Mouse (Mus musculus) natural killer cell, adult 2 months (primary cell): Measurements from ENCODE around the gene Hist3h2ba.
A peak's percentile ranks its signal among the peaks of the same experiment; 100 is the strongest.
"Not testable (repeated sequence)": the region's sequence is repeated elsewhere in the genome, so short reads cannot be mapped to it uniquely, and the experiment has no call there.

Experiments
- DNase-seq, 2 experiments: peaks; one replicate each; pipeline ENCODE4 v3.0.0; 2022; ENCODE audit warnings: low spot score in 2 of 2

Hist3h2ba gene

DNA sequence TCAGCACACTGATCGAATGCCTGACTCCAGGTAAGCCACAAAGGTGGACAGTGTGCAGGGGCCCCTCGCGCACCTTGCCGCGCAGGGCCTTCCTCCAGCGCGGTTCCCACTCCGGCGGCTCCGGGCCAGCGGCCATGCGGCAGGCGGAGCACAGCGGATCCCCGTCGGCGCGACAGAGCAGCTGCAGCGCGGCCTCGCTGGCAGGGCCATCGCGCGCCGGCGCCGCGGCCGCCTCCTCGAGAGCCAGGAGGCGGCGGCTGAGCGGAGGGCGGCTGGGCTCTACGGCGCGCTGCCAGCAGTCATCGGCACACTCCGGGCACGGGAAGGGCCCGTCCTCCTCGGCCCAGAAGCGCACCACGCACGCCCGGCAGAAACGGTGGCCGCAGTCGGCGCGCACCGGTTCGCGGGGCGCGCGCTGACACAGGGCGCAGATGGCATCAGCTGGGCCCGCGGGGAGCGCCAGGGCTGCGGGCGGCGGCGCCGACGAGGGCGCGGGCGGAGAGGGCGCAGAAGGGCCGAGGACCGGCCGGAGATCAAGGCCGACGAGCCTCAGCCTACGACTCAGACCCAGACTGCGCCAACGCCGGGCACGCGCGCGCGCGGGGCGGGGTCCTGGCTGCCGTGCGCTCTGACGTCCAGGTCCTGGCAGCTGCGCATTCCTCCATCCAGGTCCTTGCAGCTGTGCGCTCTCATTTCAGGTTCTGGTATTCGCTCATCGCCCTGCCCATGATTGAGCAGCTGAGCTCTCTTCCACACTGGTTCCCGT is 10.2 kb upstream of the Hist3h2ba start, which contains the start of gene Rnf187:
Rnf187 (minus strand) TSS at position 595 of the 766 bp plus-strand sequence.
- DNase-seq = peak; percentile 74 to 84

DNA sequence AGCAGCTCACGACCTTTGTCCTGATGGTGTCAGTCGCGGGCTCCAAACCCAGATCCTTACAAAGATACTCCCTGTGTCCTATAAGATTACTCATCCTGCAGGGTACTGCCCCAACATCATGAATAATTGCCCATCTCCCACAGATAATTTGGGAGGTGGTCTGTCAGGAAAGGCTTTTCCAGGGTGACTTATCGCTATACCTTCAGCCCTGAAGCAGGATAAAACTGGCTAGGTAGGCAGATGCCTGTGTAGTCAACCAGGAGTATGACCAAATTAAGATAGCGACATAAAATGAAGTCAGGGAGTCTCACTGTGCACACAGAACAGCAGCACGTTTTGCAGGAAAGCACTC is 9.7 kb upstream of the Hist3h2ba start:
- no peak for DNase-seq

DNA sequence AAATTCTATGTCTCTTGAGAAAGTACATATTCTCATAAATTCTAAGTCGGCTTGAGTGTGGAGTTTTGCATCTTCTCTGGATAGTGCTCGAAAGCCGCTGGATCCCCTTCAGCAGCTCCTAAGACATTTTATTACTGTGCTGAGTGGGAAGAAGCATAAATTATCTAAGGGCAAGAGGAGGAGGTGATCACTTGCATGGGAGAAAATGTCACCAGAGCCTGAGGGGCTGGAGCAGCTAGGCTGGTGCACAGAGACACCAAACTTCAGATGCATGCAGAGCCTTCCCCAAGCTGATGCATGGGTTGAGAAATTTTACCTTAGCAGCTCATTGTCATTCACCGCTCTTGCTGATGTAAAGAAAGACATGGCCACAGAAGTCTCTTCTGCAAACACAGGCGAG is 4.6 kb upstream of the Hist3h2ba start:
- DNase-seq = no peak

DNA sequence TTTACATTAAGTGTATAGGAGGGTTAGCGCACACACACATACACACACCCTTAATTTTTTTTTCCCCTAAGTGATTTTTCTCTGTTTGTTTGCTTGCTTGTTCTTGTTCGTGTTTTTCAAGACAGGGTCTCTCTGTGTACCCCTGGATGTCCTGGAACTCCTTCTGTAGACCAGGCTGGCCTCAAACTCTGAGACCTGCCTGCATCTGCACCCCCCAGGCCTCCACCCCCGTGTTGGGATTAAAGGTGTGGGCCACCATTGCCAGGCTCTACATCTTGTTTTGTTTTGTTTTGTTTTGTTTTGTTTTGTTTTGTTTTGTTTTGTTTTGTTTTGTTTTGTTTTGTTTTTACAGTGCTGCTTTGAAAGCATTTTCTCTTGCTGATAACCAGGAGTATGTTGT is 1.4 kb upstream of the Hist3h2ba start:
- no peak for DNase-seq

DNA sequence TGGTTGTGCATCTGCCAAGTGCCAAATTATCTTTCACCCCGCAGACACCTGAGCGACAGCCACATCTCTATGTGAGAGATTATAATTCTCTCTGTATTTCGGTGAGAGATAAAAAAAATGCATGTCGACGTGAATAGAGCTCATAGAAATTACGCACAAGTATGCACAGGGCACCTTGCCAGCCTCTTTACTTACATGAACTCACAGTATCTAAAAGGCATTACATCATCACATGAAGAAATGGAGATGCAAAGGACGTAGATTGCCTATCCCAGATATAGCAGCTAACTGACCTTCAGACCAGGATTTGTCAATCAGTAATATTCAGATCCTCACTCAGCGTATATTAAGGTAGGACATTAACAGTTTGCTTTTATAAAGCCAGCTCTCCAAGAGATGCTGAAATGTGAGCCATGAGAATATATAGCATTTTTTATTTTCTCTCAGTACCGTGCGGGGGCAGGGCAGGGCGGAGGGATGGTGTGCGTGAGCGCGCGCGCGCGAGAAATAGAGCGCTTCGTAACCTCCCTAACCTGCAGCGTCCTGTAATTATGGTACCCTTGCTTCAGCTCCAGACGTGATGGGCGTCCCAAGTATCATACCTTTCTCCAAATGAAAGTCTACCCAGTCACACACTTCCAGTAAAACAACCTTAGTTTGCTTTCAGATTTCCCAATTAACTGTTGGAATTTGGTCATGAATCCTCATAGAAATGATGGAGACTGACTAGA is 757 bp upstream of the Hist3h2ba start:
- no peak for DNase-seq

DNA sequence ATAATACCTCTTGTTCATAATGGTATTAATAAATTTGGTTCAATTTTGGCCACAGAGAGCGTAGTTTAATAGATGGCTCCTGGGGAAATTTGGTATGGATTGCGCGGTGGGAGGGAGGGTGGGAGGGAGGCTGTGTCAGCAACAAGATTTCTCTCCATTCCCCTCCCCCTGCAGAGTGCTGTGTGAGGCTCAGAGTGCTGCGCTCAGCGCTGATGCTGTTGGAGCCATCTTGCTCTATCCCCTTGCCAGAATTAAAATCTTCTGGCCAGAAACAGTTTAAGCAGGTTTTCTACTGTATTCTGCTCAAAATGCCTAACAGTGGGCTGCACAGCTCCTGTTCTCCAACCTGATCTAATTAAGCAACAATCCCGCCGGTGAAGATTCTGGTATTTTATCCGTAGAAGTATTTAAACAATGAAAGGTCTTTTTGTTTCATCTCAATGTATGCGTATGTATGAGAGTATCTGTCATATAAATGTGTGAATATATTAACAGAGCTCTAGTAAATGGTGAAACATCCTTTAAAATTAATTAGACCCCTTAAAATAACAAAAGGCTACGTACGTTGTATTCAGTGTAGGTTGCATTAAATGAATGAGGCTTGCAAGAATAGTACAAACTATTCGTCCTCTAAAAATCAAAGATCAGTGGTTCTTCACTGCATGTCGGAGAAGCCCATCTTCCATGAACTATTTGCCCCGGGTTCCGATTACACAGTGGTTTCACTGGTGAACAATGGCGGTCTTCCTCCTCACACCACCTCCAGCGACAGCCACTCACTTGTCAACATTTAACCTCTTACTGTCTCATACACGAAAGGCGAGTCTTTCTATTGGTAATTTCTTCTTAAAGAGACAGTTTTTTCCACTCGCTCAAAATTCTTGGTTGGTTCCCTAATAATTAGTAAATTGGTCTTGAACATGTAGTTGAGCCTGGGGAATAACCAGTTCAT is 1.0 kb downstream of the Hist3h2ba start:
- no peak for DNase-seq

DNA sequence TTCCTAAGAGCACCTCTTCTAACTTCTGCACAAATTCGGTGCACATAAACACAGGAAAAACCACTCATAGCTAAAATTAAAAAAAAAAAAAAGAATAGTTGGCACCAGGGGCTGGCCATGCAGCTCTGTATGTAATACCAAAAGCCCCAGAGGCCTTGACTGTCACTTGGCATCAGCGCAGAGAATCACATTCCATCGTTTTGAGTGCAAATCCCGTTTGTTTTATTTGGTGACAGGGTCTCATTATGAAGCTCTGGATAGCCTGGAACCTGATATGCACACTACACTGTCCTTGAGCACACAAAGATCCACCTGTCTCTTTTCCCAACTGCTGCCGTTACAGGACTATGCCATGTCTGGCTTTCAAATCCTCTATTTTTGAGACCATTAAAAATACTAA is 2.5 kb downstream of the Hist3h2ba start:
- DNase-seq = no peak

DNA sequence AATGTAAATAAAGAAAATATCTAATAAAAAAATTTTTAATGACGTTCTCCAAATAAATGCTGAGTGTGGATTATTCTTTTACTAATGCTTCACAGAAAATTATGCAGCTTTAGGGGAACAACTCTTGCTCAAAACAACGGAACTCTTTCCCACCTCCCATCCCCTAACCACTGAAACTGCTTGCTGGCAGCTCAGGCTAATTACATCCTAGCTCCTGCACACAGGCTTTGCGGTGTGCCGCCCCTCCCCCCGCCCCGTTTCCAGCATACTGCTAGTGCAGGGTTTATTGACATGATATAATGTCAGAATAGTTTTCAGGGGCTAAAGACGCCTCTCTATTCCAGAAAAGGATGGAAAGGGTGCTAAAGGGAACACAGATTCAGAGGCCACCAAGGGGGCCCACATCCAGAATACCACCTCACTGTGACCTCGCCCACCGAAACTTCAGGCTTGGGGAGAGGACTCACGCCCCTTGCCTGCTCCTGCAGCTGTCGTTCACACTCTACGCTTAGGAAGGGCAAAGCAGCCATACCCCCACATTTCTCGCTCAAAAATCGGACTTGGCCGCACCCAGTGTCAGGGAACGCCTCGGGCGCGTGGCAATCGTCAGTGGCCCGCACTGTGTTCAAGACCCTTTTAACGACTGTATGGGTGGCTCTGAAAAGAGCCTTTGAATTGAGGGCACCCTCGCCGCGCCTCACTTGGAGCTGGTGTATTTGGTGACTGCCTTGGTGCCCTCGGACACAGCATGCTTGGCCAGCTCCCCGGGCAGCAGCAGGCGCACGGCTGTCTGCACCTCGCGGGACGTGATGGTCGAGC is 4.8 kb downstream of the Hist3h2ba start:
- no peak for DNase-seq

DNA sequence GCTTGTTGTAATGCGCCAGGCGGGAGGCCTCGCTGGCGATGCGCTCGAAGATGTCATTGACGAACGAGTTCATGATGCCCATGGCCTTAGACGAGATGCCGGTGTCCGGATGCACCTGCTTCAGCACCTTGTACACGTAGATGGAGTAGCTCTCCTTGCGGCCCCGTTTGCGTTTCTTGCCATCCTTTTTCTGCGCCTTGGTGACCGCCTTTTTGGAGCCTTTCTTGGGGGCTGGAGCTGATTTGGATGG is 5.4 kb downstream of the Hist3h2ba start:
- not testable (repeated sequence) for DNase-seq

DNA sequence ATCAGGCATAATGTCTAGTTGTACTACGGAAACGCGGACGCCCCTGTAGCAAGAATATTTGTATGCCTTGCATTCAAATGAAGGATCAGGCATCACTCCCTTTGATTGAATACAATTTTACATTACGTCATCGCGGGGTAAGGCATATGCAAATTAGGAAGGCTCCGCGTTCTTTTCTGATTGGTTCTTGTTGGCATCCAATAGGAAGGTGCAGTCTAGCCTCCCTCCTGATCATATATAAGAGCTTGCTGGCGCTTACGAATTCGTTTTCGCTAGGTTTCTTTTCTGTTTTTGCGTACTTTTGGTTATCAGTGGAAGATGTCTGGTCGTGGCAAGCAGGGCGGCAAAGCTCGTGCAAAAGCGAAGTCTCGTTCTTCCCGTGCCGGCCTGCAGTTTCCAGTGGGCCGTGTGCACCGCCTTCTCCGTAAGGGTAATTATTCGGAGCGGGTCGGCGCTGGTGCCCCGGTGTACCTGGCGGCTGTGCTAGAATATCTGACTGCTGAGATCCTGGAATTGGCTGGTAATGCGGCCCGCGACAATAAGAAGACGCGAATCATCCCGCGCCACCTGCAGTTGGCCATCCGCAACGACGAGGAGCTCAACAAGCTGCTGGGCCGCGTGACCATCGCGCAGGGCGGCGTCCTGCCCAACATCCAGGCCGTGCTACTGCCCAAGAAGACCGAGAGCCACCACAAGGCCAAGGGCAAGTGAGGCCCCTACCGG is 5.9 kb downstream of the Hist3h2ba start, which contains the start of the genes Hist3h2a and Trim17:
Hist3h2a (plus strand) TSS at position 266 of the 723 bp plus-strand sequence.
Trim17 (plus strand) TSS at position 266 of the 723 bp plus-strand sequence.
- DNase-seq = peak; percentile 86 to 90

DNA sequence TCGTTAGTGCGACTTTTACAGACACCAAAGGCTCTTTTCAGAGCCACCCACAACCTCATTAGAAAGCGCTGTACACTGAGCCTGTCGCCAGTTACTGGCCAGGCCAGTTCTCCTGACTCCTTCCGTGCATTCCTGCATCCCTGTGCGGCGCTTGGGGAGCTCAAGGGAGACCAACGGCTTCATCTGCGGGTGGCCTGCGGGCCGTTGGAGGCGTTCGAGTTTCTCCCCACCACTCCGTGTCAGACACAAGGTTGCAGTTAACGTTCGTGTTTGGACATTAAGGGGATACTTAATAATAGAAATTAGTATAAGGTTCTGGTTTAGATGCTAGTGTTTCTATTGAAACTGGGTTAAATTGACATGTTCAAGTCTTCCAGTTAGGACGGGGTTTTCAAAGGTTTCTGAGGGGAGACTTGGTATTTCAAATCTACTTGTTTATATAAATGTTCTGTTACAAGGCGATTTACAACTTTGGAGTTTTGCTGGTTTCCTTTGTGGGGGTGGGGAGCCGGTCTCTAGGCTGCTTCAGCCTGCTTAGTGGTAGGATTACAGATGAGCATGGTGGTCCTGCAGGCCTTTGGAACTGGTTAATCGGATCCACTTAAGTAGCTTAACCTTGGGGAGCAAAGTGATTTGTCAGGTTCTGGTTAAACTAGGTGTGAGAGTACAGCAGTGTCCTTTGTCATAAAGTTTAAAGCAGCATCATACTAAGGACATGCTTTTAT is 6.6 kb downstream of the Hist3h2ba start:
- DNase-seq = no peak

DNA sequence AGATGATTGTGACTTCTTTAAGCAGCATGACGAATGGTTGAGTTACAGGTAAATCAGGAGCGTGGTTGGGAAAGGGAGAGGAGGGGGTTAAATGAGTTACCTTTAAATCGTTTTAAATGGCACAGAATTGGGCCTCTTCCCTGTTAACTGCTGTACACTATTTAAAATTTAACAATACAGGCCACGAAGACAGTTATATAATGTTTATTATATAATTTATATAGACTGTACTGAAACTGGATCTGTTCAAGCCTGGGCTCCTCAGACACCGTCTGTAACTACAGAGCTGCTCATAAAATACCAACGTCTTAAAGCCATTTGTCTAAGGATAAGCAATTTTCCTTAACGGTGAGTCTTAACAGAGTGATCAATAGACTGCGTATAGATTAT is 7.1 kb downstream of the Hist3h2ba start:
- no peak for DNase-seq

DNA sequence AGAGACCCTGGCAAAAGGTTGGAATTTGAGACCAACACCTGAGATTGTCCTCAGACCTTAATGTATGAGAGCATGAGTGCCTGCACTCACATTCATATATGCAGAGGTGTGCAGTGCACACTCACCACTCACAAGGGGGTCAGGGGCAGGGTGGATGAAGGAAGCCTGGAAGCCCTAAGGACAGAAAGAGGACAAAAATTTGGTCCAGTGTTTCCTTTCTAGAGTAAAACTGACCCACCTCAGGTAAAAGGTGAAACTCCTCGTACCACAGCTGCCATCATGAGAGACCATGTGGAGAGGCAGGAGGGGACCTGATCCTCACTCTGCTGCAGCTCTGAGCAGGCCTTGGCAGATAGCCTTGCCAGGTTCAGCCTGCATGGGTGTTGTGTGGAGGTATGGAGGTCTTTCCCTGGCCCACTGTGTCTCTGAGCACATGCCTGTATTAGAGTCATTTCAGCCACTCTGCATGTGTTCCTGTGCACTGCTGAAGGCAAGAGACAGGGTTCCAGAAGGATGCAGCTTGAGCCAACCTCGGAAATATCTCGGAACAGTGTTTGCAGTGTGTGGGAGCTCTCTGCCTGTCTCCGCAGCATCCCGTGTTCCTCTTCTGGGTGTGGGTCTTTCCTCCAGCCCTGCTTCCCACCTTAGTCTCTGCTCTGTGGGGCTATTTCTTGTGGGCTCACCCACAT is 8.7 kb downstream of the Hist3h2ba start:
- no peak for DNase-seq

DNA sequence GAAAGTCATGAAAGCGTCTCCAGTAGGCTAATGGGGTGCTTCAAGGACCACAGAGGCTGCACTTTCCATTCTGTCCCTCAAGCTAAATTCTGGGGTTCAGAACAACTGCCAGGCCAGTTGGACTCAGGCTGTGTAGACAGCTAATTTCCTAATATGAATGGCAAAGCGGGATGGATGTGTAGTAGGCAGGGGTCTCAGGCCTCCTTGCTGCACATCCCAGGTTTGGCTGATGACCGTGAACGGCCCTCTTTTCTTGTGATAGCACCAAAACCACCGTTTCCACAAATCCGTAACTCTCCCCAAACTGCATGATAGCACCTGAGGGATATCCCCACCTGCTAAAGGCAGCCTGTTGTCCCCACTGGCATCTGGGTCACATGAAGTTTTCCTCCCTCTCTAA is 9.8 kb downstream of the Hist3h2ba start:
- DNase-seq = no peak

DNA sequence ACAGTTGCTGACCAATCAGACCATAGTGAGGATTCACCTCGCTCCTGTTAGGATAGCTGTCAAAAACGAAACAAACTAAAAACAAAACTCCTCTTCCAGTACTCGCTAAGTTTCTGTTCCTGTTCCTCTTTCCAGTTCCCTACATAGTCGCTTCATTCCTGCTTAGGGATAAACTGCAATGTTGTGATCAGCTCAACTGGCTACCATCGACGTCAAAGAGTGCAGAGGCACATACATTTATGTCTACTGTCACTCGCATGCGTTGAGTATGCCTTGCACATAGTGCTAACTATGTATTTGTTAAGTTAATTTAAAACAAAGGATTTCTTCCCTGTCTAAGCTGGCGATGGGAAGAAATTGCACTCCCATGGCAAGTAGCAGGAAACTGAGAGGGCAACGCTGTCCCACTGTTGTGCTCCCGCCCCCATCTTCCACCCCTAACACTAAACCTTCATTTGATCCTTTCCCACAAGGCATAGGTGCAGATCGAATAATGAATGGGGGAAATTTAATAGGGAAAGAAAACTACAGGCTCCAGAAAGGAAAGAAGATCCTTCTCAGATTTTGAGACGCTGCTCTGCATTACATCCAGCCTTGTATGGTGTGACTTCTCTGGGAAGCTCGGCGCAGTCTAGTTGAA is 10.6 kb downstream of the Hist3h2ba start:
- DNase-seq = no peak

DNA sequence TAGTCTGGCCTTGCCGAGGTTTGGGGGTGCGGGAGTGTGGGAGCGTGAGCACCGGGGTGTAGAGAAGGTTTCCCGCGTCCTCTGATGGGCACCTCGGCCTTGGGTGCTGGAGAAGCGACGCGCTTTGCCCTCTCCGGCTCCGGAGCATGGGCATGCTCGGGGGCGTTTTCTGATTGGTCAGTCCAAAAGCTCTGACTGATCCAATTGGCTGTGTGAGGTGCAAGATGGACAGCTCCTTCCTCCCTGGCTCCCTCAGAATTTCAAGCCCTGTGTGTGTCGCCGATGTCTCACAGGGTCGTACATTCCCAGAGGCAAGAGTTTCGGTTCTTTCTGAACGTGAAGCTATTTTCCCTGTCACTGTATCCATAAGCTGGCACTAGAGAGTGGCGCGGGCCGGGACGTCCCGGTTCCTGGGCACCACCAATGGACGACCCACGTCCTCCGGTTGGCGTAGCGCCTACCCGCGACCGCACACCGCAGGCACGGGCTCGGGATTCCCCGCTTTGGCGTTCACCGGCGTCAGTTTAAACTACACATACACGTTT is 11.3 kb downstream of the Hist3h2ba start:
- DNase-seq = peak; percentile 84 to 85

DNA sequence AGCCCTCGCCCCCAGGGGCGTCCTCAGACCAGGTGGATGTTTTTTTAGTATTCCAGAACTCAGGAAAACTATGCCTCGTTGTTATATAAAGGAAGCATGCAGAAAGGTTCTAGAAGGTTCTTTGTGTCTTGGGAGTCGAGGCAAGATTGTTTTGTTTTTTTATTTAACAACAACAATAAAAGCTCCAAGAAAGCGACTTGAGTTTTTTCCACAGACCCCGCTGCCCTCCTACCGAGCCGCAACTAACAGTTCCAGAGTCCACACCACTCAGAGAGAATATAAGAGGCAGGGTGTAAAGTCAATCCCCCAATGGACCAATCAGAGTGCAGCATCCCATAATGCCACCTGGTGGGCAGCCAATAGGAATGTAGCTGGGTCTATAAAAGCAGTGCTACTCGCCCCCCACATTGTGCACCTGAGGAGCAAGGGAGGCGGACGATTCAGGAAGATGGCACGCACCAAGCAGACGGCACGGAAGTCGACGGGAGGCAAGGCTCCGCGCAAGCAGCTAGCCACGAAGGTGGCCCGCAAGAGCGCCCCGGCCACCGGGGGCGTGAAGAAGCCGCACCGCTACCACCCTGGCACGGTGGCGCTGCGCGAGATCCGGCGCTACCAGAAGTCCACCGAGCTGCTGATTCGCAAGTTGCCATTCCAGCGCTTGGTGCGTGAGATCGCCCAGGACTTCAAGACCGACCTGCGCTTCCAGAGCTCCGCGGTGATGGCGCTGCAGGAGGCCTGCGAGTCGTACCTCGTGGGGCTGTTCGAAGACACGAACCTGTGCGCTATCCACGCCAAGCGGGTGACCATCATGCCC is 12.9 kb downstream of the Hist3h2ba start:
- DNase-seq = no peak

DNA sequence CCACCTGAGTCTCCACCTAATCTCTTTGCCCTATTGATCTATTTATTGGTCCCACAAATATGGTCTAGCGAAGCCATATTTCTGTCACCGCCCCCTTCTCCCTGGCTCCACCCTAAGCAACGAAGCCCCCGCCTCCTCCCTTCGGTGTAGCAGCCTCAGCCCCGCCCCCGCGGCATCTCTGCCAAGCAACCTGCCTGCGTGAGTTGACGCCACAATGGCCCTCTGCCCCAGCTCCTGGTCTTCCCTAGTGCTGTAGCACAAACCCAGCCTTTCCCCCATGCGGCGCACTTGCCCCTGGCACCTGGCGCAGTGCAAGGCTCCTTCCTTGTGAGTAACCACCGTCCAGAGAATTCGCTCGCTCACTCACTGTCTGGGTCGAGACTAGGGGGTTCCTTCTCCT is 14.8 kb downstream of the Hist3h2ba start:
- no peak for DNase-seq
